Mouse (Mus musculus) cortical plate, adult 2 months (tissue): Measurements from ENCODE around the gene Pla2g7.

Experiments
- CTCF ChIP-seq: fragments of 200-500 bp; IDR thresholded peaks from 2 replicates; pipeline ENCODE4 v1.5.1; 2011; ENCODE audit warnings: mild to moderate bottlenecking, control low read depth, low read length; ENCODE audit not compliant: insufficient read depth; ENCODE audit errors: extremely low read depth
- POLR2A ChIP-seq: fragments of 200-500 bp; IDR thresholded peaks from 2 replicates; pipeline ENCODE4 v1.6.1; 2011; ENCODE audit warnings: mild to moderate bottlenecking, low read length, control low read depth; ENCODE audit not compliant: insufficient read depth; ENCODE audit errors: extremely low read depth

- TF ChIP-seq CTCF (no peak), POLR2A (no peak)
These were observed 13.1 kb downstream of the Pla2g7 start for GRCm38 (mm10) chr17:43581012-43581467.
